ENCODE assay signal across 9 mouse cellular contexts in the genomic region with DNA sequence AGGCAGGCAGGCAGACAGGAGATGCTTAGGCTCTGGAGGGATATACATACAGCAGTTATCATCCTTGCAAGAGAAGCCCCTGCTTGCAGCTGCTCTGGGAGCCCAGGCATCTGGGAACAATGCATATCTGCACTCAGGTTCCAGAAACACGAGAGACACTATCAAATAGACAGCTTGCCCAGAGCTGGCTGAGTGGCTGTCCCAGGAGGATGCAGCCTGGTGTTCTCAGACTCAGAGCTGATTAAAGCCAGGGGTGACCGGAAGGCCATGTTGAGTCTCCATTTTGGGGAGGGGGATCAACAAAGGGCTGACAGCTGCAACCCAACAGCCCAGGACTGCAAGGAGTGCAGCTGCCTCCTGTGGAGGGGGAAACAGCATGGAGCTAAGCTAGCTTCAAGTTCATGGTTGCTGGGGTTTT.
DNase-seq lines count a peak whose midpoint lies in the region; ATAC-seq and TF ChIP-seq lines count a peak whose summit lies in the region.
"Had no signal": no experiment of that assay in that cellular context is flagged by ENCODE, and none has a peak within 500 bp of the region (broad histone marks: within the 10 kb centered on the region; RNA-seq: fewer than 3 reads in every experiment).

No protein-coding gene starts in this region.

- TF ChIP-seq CTCF in brain, embryonic 14.5 days (IDR thresholded peaks at IDR 0.05; ENCODE audit: borderline replicate concordance, extremely low read depth, insufficient read depth, insufficient read length): no peak
- no peak for TF ChIP-seq CTCF in cerebellum, adult 2 months (IDR thresholded peaks at IDR 0.05; ENCODE audit: borderline replicate concordance, insufficient read depth, low read depth, low read length)

- peak; percentile 71 for ATAC-seq in hindbrain, embryonic 11.5 days (ENCODE audit: low FRiP score)
- ATAC-seq in midbrain, embryonic 13.5 days: peak; percentile 55; the same call in 1 of the 2 replicates

- no peaks in the 10 kb centered on the region for H3K27me3 ChIP-seq in hindbrain, embryonic 11.5 days (ENCODE audit: control insufficient read depth, insufficient read depth, low read length)
- H3K27me3 ChIP-seq in midbrain, embryonic 13.5 days: peaks cover 12% of the 10 kb centered on the region; the same call in 1 of the 2 replicates
- no peaks in the 10 kb centered on the region for H3K27me3 ChIP-seq in cerebellum, adult 2 months (ENCODE audit: control insufficient read depth, insufficient read depth, low read length)
- H3K27me3 ChIP-seq: liver, embryonic 15.5 days had no signal

- no peak overlapping the region for H3K9ac ChIP-seq in hindbrain, embryonic 11.5 days (ENCODE audit: low read depth, low read length)
- H3K9ac ChIP-seq in midbrain, embryonic 13.5 days (replicated peaks): no peak overlapping the region
- H3K9ac ChIP-seq: liver, embryonic 15.5 days had no signal

- DNase-seq in brain, embryonic 14.5 days (ENCODE audit: low read depth): peak; percentile 70
- peak; percentile 77 for DNase-seq in embryo, embryonic 11 days
- peak; percentile 61 for DNase-seq in hindbrain, embryonic 11.5 days (ENCODE audit: low spot score)
- no peak for DNase-seq in right cerebral cortex, adult 2 months (ENCODE audit: low spot score in 2 of 2)
- DNase-seq in cerebellum, adult 2 months: no peak
- DNase-seq in adipocyte (ENCODE audit: low spot score): no peak
- DNase-seq: thymus, postnatal 14 days had no signal

- H3K36me3 ChIP-seq in hindbrain, embryonic 11.5 days (ENCODE audit: control insufficient read depth, insufficient read depth, low read length): no peaks in the 10 kb centered on the region
- H3K36me3 ChIP-seq in midbrain, embryonic 13.5 days: no peaks in the 10 kb centered on the region
- H3K36me3 ChIP-seq: liver, embryonic 15.5 days had no signal

- no peak for TF ChIP-seq POLR2A in brain, embryonic 14.5 days (IDR thresholded peaks at IDR 0.05; ENCODE audit: borderline replicate concordance, extremely low read depth, insufficient read depth, insufficient read length, poor library complexity, severe bottlenecking)
- no peak for TF ChIP-seq POLR2A in cerebellum, adult 2 months (IDR thresholded peaks at IDR 0.05; ENCODE audit: borderline replicate concordance, insufficient read depth, low read length)

- no peaks in the 10 kb centered on the region for H3K9me3 ChIP-seq in hindbrain, embryonic 11.5 days (ENCODE audit: control insufficient read depth, low read length)
- H3K9me3 ChIP-seq in midbrain, embryonic 13.5 days: no peaks in the 10 kb centered on the region
- H3K9me3 ChIP-seq: liver, embryonic 15.5 days had no signal

- H3K27ac ChIP-seq in hindbrain, embryonic 11.5 days (ENCODE audit: low read depth, low read length): peak overlapping the region; percentile 51
- H3K27ac ChIP-seq in midbrain, embryonic 13.5 days: peak overlapping the region; percentile 40; the same call in 1 of the 2 replicates
- H3K27ac ChIP-seq in cerebellum, adult 2 months (ENCODE audit: insufficient read depth, low read length): no peak overlapping the region
- H3K27ac ChIP-seq: liver, embryonic 15.5 days had no signal

- 21% methylated on average over 2 of the region's 2 CpGs for WGBS in hindbrain, embryonic 11.5 days
- 9% methylated on average over 2 of the region's 2 CpGs for whole genome bisulfite sequencing in midbrain, embryonic 13.5 days
- WGBS in cerebellum, adult 2 months: 50% methylated on average over 2 of the region's 2 CpGs

- H3K4me2 ChIP-seq in hindbrain, embryonic 11.5 days (replicated peaks; ENCODE audit: low read depth, low read length): no peak overlapping the region
- no peak overlapping the region for H3K4me2 ChIP-seq in midbrain, embryonic 13.5 days (replicated peaks)
- H3K4me2 ChIP-seq: liver, embryonic 15.5 days had no signal

- H3K4me3 ChIP-seq in hindbrain, embryonic 11.5 days (ENCODE audit: low read depth, low read length): no peak overlapping the region
- H3K4me3 ChIP-seq in midbrain, embryonic 13.5 days (replicated peaks): no peak overlapping the region
- H3K4me3 ChIP-seq in cerebellum, adult 2 months (replicated peaks; ENCODE audit: insufficient read depth, low read depth, low read length): no peak overlapping the region
- H3K4me3 ChIP-seq: liver, embryonic 15.5 days had no signal

- H3K4me1 ChIP-seq in hindbrain, embryonic 11.5 days (replicated peaks; ENCODE audit: control insufficient read depth, insufficient read depth, low read length): peaks cover 4% of the 10 kb centered on the region; the same call in 1 of the 2 replicates
- H3K4me1 ChIP-seq in midbrain, embryonic 13.5 days (replicated peaks): peaks cover 26% of the 10 kb centered on the region
- no peaks in the 10 kb centered on the region for H3K4me1 ChIP-seq in cerebellum, adult 2 months (ENCODE audit: control insufficient read depth, insufficient read depth, low read length)
- H3K4me1 ChIP-seq: liver, embryonic 15.5 days had no signal

Comparison
In these comparisons a context has a peak if more than half of its experiments do, and no peak if none do; other contexts are left out.
1. DNase-seq: peak in brain, embryonic 14.5 days (single experiment), embryo, embryonic 11 days (single experiment) and hindbrain, embryonic 11.5 days (single experiment); none in right cerebral cortex, adult 2 months (0 of 2), cerebellum, adult 2 months (0 of 2) and adipocyte (single experiment).